Mouse (Mus musculus) Patski (cell line): ENCODE data around the gene Glis1. TPM values are rescaled to one million over a fixed set of nuclear protein-coding genes. Genes with fewer than 3 reads are reported as not detected.

Experiments
- ATAC-seq: fragments of 100-300 bp; one replicate; pipeline ENCODE4 v1.8.0; 2021
- CTCF ChIA-PET: fragments of 350-600 bp; sonication (Branson Sonifier 250); formaldehyde crosslinking; loops from one replicate; lab custom pipeline; 2022; ENCODE audit warnings: inconsistent platforms; lab: Charles Lee
- POLR2A ChIA-PET: fragments of 350-600 bp; sonication (Branson Sonifier 250); formaldehyde crosslinking; loops from one replicate; lab custom pipeline; 2022; ENCODE audit warnings: antibody characterized with exemption, inconsistent platforms; lab: Charles Lee
- DNase-seq: peaks from one replicate; pipeline ENCODE4 v3.0.0-alpha.2; 2011; ENCODE audit warnings: low read depth, low spot score
- H3K27me3 ChIP-seq: fragments of 371-371 bp; one replicate; pipeline ENCODE4 v1.5.1; 2021
- CTCF ChIP-seq: fragments of 100-300 bp; IDR thresholded peaks from one replicate; pipeline ENCODE4 v1.5.1; 2021
- in situ Hi-C: fragments of 300-500 bp; cut with MboI; formaldehyde crosslinking; loops from 3 replicates; pipeline ENCODE4 v1.11.1; 2018; ENCODE audit warnings: low pct_unique_long_range_greater_than_20kb, mixed read lengths
- polyA plus RNA-seq: library from polyadenylated mRNA; unstranded; gene quantifications from one replicate; pipeline ENCODE4 v1.2.3, GENCODE M21; 2021

Glis1 gene
- polyA plus RNA-seq, 1 experiment from 2014 or later = 1.1 TPM

- DNase-seq (no peak), ATAC-seq (peak; percentile 49)
- ChIA-PET POLR2A (interaction anchor here (0.6 to 1.9 kb wide), 2 partner anchors 10 to 63 kb away, joined by 3 to 4 read pairs; no protein-coding TSS in a partner anchor), CTCF (interaction anchor here (0.6 to 3.2 kb wide), 8 partner anchors 10 to 186 kb away, joined by 3 to 23 read pairs (median 8); no protein-coding TSS in a partner anchor)
- TF ChIP-seq CTCF = no peak
- H3K27me3 ChIP-seq = no peaks in the 10 kb centered on the region
- in situ Hi-C loops = no loop called here
Measured at GRCm38 (mm10) chr4:107452266-107453015, 18.1 kb downstream of the Glis1 start.

DNA sequence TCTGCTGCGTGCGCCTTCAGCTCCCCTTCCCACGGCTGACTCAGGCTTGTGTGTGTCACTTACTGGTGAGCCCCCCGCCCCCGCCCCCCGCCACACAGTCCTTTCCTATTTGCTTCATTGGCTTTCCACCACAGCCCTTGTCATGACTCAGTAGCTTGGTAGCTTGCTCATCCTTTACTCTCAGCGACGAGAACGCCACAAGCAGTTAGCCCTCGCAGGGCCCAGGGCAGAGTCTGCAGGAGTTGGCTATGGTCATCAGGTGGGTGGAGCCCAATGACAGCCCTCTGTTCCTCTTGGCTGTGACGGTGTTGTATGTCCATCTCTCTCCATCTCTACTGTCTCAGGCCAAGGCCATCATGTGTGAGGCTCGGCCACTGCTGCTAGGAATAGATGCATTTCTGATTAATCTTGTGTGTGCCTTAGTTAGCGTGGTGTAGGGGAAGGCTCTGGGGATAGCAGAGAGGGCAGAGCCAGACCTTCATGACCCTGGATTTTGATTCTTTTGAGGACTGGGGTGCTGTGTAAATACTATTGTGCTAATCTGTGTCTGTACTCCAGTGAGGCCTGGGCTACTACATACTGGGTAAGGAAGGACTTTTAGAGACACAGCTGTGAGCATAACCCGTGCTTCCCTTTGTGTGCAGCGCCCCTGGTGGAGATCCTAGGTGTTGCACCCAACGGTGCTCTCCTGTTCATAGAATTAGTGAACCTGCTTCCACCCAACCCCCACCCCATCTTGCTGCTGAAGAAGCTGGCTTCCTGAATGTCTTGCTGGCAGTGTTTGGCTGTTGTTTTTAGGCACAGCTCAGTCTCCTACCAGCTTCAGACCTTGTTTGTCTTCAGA is 19.0 kb downstream of the Glis1 start:
- DNase-seq (peak; percentile 85), ATAC-seq (peak; percentile 85)
- in situ Hi-C loops = no loop called here
- H3K27me3 ChIP-seq = no peaks in the 10 kb centered on the region
- CTCF ChIA-PET = interaction anchor here (0.6 to 3.2 kb wide), 14 partner anchors 10 to 190 kb away, joined by 3 to 23 read pairs (median 5); partner anchors contain the start of gene Glis1
- TF ChIP-seq CTCF = no peak
- POLR2A ChIA-PET = interaction anchor here (1.9 kb wide), 1 partner anchor 11 kb away, joined by 4 read pairs; no protein-coding TSS in a partner anchor

DNA sequence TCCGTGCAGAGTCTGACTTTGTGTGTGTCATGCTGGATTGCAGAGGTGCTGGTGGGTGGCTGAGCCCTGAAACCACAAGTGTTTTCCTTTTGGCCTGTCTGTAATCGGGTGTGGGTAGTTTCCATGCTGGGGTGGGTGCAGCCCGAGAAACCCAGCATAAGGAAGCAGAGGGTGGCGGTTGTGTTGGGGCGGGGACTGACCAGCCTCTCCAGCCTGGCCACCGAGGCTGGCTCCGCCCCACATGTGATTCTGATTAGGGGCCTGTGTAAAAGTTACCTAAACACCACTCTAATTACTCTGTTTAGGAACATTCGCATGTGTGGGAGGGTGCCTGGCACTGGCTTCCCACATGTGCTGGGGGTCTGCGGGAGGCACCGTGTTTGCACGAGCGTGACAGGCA is 23.2 kb downstream of the Glis1 start:
- no peaks in the 10 kb centered on the region for H3K27me3 ChIP-seq
- POLR2A ChIA-PET = no interaction called here
- TF ChIP-seq CTCF = no peak
- DNase-seq (no peak), ATAC-seq (no peak)
- in situ Hi-C loops = no loop called here
- CTCF ChIA-PET = no interaction called here

DNA sequence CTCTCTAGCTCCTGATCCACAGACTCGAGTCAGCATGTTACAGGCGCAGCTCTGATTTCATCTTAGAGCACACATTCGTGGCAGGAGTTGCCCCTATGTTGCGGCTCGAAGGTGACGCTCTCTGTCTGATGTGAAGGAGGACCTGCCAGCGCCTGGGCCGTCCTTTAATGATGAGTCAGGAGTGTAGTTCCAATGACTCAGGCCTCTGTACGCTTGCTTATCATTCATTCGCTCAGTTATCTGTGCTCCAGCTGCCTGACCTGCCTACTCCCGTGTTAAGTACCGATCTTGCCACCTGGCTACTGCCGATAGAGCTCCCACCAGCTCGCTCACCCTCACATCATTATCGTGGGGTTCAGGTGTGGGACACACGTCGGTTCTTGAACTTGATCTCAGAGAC is 24.5 kb downstream of the Glis1 start:
- DNase-seq = no peak
- ChIA-PET POLR2A (interaction anchor here (0.6 to 0.8 kb wide), 2 partner anchors 15 to 40 kb away, joined by 3 read pairs; no protein-coding TSS in a partner anchor), CTCF (no interaction called here)
- no peak for ATAC-seq
- no peak for TF ChIP-seq CTCF
- no peaks in the 10 kb centered on the region for H3K27me3 ChIP-seq
- in situ Hi-C loops = no loop called here

DNA sequence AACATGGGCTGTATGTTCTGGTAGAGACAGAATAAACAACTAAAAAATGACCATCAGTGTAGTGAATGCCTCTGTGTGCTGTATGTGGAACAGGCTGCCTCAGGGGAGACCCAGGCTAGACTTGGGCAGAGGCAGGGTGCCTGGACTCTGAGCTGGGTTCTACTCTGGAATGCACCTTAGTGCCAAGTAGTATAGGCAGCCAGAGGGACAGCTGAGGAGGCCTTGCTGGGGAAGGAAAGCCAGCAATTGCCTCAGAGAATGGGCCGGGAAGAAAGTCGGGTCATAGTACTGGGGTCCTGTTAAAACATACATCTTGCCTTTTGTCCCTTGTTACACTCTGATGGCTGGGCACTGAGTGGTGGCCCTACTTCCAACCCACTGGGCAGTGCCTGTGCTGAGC is 25.1 kb downstream of the Glis1 start:
- TF ChIP-seq CTCF = no peak
- ChIA-PET POLR2A (interaction anchor here (0.8 kb wide), 1 partner anchor 14 kb away, joined by 3 read pairs; no protein-coding TSS in a partner anchor), CTCF (no interaction called here)
- ATAC-seq (no peak), DNase-seq (no peak)
- in situ Hi-C loops = no loop called here
- H3K27me3 ChIP-seq = no peaks in the 10 kb centered on the region

DNA sequence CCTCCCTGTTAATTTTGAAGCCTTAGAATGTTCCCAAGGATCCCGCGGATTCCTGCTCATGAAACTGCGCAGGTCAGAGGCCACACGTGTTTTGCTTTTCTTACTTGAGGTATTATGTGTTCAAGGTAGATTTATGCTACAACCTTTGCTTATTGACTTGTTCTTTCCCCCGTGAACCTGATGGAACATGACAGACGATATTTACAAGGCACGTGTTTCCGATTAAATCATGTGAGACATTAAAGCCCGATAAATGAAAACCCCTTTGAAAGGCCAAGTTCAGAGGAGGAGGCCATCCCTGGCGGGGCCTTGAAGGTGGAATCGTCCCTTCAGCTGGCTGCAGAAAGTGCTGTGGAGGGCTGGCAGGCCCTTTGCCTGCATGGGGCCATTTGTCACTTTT is 26.1 kb downstream of the Glis1 start:
- DNase-seq (no peak), ATAC-seq (no peak)
- no peaks in the 10 kb centered on the region for H3K27me3 ChIP-seq
- in situ Hi-C loops = no loop called here
- ChIA-PET POLR2A (no interaction called here), CTCF (no interaction called here)
- no peak for TF ChIP-seq CTCF

GRCm38 (mm10) chr4:107467831-107468230 is 33.4 kb downstream of the Glis1 start:
- ChIA-PET POLR2A (interaction anchor here (1.2 kb wide), 1 partner anchor 26 kb away, joined by 4 read pairs; no protein-coding TSS in a partner anchor), CTCF (interaction anchor here (1.4 kb wide), 1 partner anchor 14 kb away, joined by 5 read pairs; no protein-coding TSS in a partner anchor)
- H3K27me3 ChIP-seq = no peaks in the 10 kb centered on the region
- DNase-seq (no peak), ATAC-seq (no peak)
- in situ Hi-C loops = no loop called here
- TF ChIP-seq CTCF = no peak

- no peak for TF ChIP-seq CTCF
- H3K27me3 ChIP-seq = no peaks in the 10 kb centered on the region
- in situ Hi-C loops = no loop called here
- peak; percentile 63 for ATAC-seq
- CTCF ChIA-PET = interaction anchor here (1.4 to 4.3 kb wide), 2 partner anchors 14 to 15 kb away, joined by 5 to 20 read pairs; no protein-coding TSS in a partner anchor
- DNase-seq = peak; percentile 59
- POLR2A ChIA-PET = interaction anchor here (1.2 kb wide), 1 partner anchor 25 kb away, joined by 4 read pairs; no protein-coding TSS in a partner anchor
Measured at GRCm38 (mm10) chr4:107468264-107468663, 33.9 kb downstream of the Glis1 start.

GRCm38 (mm10) chr4:107468768-107469167 is 34.4 kb downstream of the Glis1 start:
- TF ChIP-seq CTCF = no peak
- ChIA-PET CTCF (interaction anchor here (4.3 kb wide), 1 partner anchor 16 kb away, joined by 20 read pairs; no protein-coding TSS in a partner anchor), POLR2A (interaction anchor here (1.2 kb wide), 1 partner anchor 25 kb away, joined by 4 read pairs; no protein-coding TSS in a partner anchor)
- no peak for DNase-seq
- no peak for ATAC-seq
- no peaks in the 10 kb centered on the region for H3K27me3 ChIP-seq
- in situ Hi-C loops = no loop called here

GRCm38 (mm10) chr4:107476266-107476665 is 41.9 kb downstream of the Glis1 start:
- in situ Hi-C loops = no loop called here
- ATAC-seq (no peak), DNase-seq (no peak)
- POLR2A ChIA-PET = interaction anchor here (1.1 kb wide), 1 partner anchor 10 kb away, joined by 3 read pairs; no protein-coding TSS in a partner anchor
- CTCF ChIA-PET = interaction anchor here (1.6 to 1.7 kb wide), 2 partner anchors 10 to 16 kb away, joined by 3 to 5 read pairs; no protein-coding TSS in a partner anchor
- H3K27me3 ChIP-seq = no peaks in the 10 kb centered on the region
- no peak for TF ChIP-seq CTCF
